Comparison of ENCODE assay signal across 8 mouse cellular contexts in genomic region chr14:20576179-20576578, GRCm38 (mm10). TPM values are rescaled to one million over a fixed set of nuclear protein-coding genes. Genes with fewer than 3 reads are reported as not detected.
DNase-seq lines count a peak whose midpoint lies in the region; ATAC-seq and TF ChIP-seq lines count a peak whose summit lies in the region.
"Had no signal": no experiment of that assay in that cellular context is flagged by ENCODE, and none has a peak within 500 bp of the region (broad histone marks: within the 10 kb centered on the region; RNA-seq: fewer than 3 reads in every experiment).

No protein-coding gene starts in this region.

- no peaks in the 10 kb centered on the region for H3K4me1 ChIP-seq in ES-E14 (ENCODE audit: control insufficient read depth in 2 of 2, insufficient read depth in 2 of 2, low read length in 2 of 2, poor library complexity in 1 of 2)
- H3K4me1 ChIP-seq in heart, embryonic 14.5 days (ENCODE audit: control insufficient read depth in 2 of 2, insufficient read depth in 2 of 2, low read length in 2 of 2): peaks cover 0 to 2% of the 10 kb centered on the region in 2 experiments; a peak in 2 of 4 replicates
- H3K4me1 ChIP-seq: midbrain, embryonic 12.5 days had no signal

- H3K36me3 ChIP-seq in ES-E14 (ENCODE audit: control insufficient read depth, insufficient read depth, low read length, poor library complexity, severe bottlenecking): peaks cover 4% of the 10 kb centered on the region; the same call in 1 of the 2 replicates
- H3K36me3 ChIP-seq in heart, embryonic 14.5 days (ENCODE audit: control insufficient read depth, insufficient read depth, low read length): peaks cover 47% of the 10 kb centered on the region

- no peak overlapping the region for H3K4me2 ChIP-seq in heart, embryonic 14.5 days (ENCODE audit: low read length)
- H3K4me2 ChIP-seq: midbrain, embryonic 12.5 days had no signal

- H3K4me3 ChIP-seq in ES-E14 (ENCODE audit: insufficient read depth in 1 of 2, low read depth in 1 of 2, low read length in 2 of 2, poor library complexity in 1 of 2, severe bottlenecking in 1 of 2): no peak overlapping the region
- H3K4me3 ChIP-seq in heart, embryonic 14.5 days (ENCODE audit: control insufficient read depth in 1 of 2, insufficient read depth in 1 of 2, low read depth in 1 of 2, low read length in 2 of 2): no peak overlapping the region
- H3K4me3 ChIP-seq in layer of hippocampus, adult 2 months: no peak overlapping the region
- H3K4me3 ChIP-seq: midbrain, embryonic 12.5 days had no signal

- no peaks in the 10 kb centered on the region for H3K27me3 ChIP-seq in heart, embryonic 14.5 days (ENCODE audit: control insufficient read depth, insufficient read depth, low read length)
- H3K27me3 ChIP-seq: midbrain, embryonic 12.5 days had no signal

- no peak for ATAC-seq in heart, embryonic 14.5 days (ENCODE audit: insufficient number of reproducible peaks, insufficient read depth, low FRiP score, low read depth)

- DNase-seq in ES-E14 (ENCODE audit: low read depth, low spot score): peak; percentile 54
- peak; percentile 72 to 80 for DNase-seq in adrenal gland, postnatal 36 days
- peak; percentile 36 for DNase-seq in fibroblast of lung, adult 2 months (ENCODE audit: low read depth)
- DNase-seq in layer of hippocampus, adult 2 months (ENCODE audit: low spot score in 2 of 2): peak; percentile 75 to 81
- DNase-seq in lung, postnatal 36 days: peak; percentile 88
- DNase-seq in right cerebral cortex, postnatal 10 days (ENCODE audit: low spot score in 2 of 2): peak; percentile 83 to 89

- 42% methylated on average over 7 of the region's 7 CpGs for WGBS in heart, embryonic 14.5 days

- in situ Hi-C loops in ES-E14 (cut with MboI; ENCODE audit: low sequenced_read_pairs in 2 of 2, unreplicated experiment in 2 of 2): loop anchor here in 1 of 2 experiments (5.0 kb wide), 1 partner anchor 81 kb away; the partner anchor contains the start of gene Myoz1

- H3K9me3 ChIP-seq in ES-E14 (ENCODE audit: control insufficient read depth, insufficient read depth, low read depth, low read length): no peaks in the 10 kb centered on the region
- no peaks in the 10 kb centered on the region for H3K9me3 ChIP-seq in heart, embryonic 14.5 days (ENCODE audit: control insufficient read depth, low read length)
- H3K9me3 ChIP-seq: midbrain, embryonic 12.5 days had no signal

- H3K9ac ChIP-seq in ES-E14 (ENCODE audit: insufficient read depth, low read depth, low read length, poor library complexity, severe bottlenecking): no peak overlapping the region
- H3K9ac ChIP-seq in heart, embryonic 14.5 days (ENCODE audit: low read length): no peak overlapping the region
- H3K9ac ChIP-seq: midbrain, embryonic 12.5 days had no signal

- H3K27ac ChIP-seq in ES-E14 (ENCODE audit: insufficient read depth, low read depth, low read length, poor library complexity, severe bottlenecking): no peak overlapping the region
- H3K27ac ChIP-seq in heart, embryonic 14.5 days (replicated peaks in 1 of 2; ENCODE audit: control insufficient read depth in 1 of 2, insufficient read depth in 1 of 2, low read depth in 2 of 2, low read length in 2 of 2): peak overlapping the region; percentile 76 to 93
- H3K27ac ChIP-seq in layer of hippocampus, adult 2 months: peak overlapping the region; percentile 9; the same call in 1 of the 2 replicates
- H3K27ac ChIP-seq: midbrain, embryonic 12.5 days had no signal

- TF ChIP-seq CTCF in layer of hippocampus, adult 2 months (conservative IDR thresholded peaks at IDR 0.05): peak; percentile 94

TF ChIP-seq in ES-E14, 5 proteins besides CTCF, POLR2A, EP300 and RAD21:
- no peak for TF ChIP-seq CHD2 (IDR thresholded peaks at IDR 0.05; ENCODE audit: low read depth, low read length)
- peak; percentile 75; the same call in 1 of the 2 replicates for TF ChIP-seq ZC3H11A (IDR thresholded peaks at IDR 0.05; ENCODE audit: borderline replicate concordance, low read depth, low read length)

RNA-seq across cellular contexts. Expression of gene Ppp3cb, which starts 29.8 kb away (rescaled TPM):
- 30.8 and 32.0 TPM in 2 replicates for total RNA-seq in ES-E14 (2012; rRNA removed)
- total RNA-seq in adrenal gland, postnatal 36 days (2021): 10 to 100 TPM; 66.8 to 67.6 TPM
- 44.2 and 46.2 TPM in 2 replicates for polyA plus RNA-seq in heart, embryonic 14.5 days (2014; fragmentation: Nextera tagmentation; extraction: Ambion mirVana)
- 100 to 1,000 TPM; 302 to 305 TPM for total RNA-seq in layer of hippocampus, adult 2 months (2021)

Comparison
In these comparisons a context has a peak if more than half of its experiments do, and no peak if none do; other contexts are left out.
1. DNase-seq: peak in every context shown above with its lines; median percentile 88 in lung, postnatal 36 days; 86 in right cerebral cortex, postnatal 10 days; 78 in layer of hippocampus, adult 2 months; 76 in adrenal gland, postnatal 36 days; 54 in ES-E14; 36 in fibroblast of lung, adult 2 months.